Mouse (Mus musculus): Measurements from ENCODE around the gene Wfdc18. TPM values are rescaled to one million over a fixed set of nuclear protein-coding genes. Genes with fewer than 3 reads are reported as not detected.

Gene Wfdc18
- total RNA-seq (2021): not detected
- long read RNA-seq, experiment 1: 0 reads
- long read RNA-seq, experiment 2: 0 reads

- DNase-seq: no peak
Measured at GRCm38 (mm10) chr11:83708715-83709114, at the start of gene Wfdc18. Wfdc18 (plus strand) TSS chr11:83709015.

DNA sequence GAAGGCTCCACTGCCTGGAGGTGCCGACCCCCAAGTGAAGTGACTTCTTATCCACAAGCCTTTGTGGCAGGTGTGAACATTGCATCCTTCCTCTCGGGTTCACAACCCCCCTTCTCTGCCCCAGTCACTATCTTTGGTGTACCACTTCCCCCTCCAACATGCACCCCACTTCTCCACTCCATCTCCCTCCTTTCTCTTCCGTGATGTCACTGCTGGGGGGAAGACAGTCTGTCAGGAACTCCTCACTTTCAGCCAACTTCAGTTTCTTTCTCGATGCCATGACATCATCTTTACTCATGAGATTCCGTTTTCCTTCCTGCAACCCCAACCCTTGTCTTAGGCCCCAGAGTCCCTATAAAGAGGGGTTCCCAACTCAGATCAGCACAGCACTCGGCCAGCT, 46.6 kb upstream of the Wfdc18 start, which contains the start of gene Ccl4:
Gene Ccl4, plus strand, starts transcription at position 381 of the 400 bp plus-strand sequence.
- no peak for DNase-seq

DNA sequence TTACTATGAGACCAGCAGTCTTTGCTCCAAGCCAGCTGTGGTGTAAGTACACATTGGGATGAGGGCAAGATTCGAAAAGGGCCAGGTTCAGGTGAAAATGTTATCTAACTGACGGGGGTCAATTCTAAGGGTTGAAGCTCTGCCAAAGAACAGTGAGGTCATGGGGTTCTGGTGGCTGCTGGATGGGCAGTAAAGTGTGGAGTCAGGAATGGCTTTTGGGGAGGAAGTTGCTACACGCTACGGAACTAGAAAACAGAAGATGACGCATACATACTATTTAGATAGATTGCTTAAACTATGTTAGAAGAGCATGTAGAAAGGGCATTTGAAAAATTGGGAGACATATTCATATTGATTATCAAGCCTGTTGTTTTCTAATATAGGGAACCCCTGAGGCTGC, 45.3 kb upstream of the Wfdc18 start:
- DNase-seq: no peak

GRCm38 (mm10) chr11:83671743-83672142, 37.1 kb upstream of the Wfdc18 start:
- DNase-seq: peak in 1 of 2 experiments; percentile 8

- no peak for DNase-seq
Measured at GRCm38 (mm10) chr11:83675665-83676064, 33.1 kb upstream of the Wfdc18 start.

DNA sequence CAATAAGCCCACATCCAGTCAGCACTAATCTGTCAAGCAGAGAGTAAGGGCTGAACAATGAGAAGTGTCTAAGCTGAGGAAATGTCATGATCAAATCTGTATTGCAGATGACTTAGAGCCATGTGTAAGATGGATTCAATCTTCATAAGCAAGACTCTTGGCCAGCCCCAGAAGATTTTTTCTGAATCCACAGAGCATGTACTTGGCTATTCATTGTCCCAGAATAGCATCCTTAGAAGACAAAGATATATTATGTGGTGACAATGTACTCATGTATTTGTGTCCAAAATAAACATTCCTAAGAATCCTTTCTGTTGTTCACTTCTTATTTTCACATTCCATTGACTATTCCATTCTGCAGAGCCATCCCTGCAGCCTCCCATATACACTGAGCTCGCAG, 18.9 kb upstream of the Wfdc18 start:
- no peak for DNase-seq

- DNase-seq: no peak
Measured at GRCm38 (mm10) chr11:83692008-83692407, 16.8 kb upstream of the Wfdc18 start.

DNA sequence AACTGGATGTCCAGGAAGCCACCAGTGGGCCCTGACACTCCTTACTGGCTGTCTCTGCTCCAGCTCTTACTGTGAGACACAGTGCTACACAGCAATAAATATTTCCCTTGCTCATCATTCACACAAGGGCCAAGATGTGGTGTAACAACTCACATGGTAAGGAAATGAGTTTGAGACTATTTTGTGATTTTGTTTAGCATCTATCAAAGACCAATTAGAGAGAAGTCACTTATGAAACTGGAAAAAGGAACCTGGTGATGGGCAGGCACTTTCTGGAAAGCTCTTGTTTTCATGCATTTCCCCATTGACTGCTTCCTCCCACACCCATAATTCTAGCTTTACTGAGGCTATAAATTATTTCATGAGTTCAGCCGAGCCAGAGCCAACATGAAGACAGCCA, 5.1 kb upstream of the Wfdc18 start, which contains the start of gene Wfdc17:
Gene Wfdc17, plus strand, starts transcription at position 287 of the 400 bp plus-strand sequence.
- no peak for DNase-seq

DNA sequence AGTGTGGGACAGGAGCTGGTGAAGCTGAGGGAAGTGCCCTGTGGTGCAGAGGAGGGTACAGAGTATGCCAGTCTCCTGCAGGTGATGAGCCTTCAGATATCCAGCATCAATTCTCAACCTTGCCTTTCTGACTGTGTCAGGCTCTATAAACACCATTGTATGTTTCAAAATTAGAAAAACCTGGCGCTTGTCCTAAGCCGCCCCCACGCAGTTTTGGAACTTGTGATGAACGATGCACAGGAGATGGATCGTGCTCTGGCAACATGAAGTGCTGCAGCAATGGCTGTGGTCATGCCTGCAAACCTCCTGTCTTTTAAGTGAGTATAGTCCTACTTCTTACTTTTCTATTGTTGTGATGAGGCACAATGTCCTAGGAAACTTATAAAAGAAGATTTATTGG, 868 bp downstream of the Wfdc18 start:
- no peak for DNase-seq

DNA sequence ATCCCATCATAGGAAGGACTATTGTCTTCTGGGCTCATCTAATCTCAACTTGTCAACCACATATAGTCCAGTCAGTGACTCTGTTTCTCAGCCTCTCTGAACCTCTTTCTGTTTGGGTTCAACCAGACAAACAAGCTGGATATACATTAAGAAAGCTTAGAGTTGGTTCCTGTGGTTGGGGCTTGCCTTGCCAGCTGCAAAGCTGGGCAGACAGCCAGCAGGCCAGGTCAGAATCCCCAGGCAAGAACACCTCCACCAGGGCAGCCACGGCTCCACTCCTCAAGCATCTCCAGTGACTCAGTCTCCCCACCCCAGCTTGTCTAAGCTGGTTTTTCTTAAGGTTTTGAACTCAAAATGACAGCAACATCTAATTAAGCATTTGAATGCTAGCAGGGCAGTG, 3.9 kb downstream of the Wfdc18 start:
- DNase-seq: no peak

DNA sequence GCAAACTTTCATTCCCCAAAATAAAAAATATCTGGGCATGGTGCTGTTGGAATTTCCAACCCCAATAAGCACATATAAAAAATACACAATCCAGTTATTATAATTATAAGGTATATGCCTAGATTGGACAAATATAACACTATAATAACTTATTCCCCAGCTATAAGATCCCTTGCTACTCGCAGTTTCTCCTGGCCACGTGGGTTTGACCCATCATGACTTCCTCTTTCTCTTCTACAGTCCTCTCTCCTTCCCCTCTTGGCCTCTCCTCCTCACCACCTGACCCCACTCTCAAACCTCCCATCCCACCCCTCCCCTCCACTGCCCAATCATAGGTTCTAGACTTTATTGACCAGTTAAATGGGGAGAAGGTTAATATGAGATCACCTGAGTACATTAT, 5.1 kb downstream of the Wfdc18 start:
- DNase-seq: no peak

GRCm38 (mm10) chr11:83717042-83717665, 8.3 kb downstream of the Wfdc18 start:
- DNase-seq: peak; percentile 45 to 58

- no peak for DNase-seq
Measured at GRCm38 (mm10) chr11:83720766-83721165, 12.0 kb downstream of the Wfdc18 start.

DNA sequence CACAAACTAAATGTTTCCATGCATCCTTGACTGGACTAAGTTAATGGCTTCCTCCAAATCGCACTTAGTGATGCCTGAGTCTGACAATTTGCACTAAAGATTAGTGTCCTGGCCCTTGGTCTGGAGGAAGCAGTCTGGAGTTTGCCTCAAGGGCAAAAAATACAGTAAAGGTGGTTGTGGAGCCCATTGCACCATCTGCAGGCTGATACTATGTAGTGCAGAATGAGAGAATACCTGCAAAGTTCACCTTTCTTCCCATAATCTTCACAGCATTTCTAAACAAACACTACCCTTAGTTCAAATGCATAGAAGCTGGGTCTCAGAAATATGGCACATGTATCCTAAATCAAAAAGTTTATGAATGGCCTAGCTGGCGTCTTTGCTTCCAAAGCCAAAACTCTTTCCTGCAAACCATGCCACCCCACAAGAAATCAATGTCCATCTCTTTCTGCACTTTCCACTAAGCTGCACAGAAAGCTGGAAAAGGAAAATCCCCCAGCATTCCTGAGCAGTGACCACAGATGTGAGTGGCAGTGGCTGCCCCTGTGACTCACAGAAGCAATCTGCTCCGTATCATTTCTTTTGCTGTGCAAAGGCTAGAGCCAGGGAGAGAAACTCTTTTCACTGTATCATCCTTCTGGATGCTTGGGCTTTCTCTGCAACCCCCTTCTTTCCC, 20.1 kb downstream of the Wfdc18 start:
- DNase-seq: peak in 1 of 2 experiments; percentile 28

DNA sequence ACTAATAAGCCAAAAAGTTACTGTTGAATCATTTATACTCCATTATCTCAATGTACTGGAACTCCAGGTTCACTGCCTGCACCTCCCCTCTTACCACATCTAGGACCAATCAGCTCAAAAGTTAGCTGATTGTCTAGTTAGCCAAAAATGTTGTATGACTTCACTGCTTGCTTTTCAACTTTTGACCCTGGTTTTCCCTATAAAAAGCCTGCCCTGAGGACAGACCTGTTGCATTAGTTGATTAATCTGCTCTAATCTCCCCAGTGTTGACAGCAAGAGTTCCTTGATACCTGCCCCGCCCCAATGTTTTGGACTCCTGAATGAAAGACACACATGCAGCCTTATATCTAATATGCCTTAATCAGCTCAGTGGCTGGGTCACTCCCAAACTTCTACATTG, 22.3 kb downstream of the Wfdc18 start:
- DNase-seq: no peak

GRCm38 (mm10) chr11:83733071-83733640, 24.3 kb downstream of the Wfdc18 start:
- no peak for DNase-seq

GRCm38 (mm10) chr11:83734215-83734614, 25.4 kb downstream of the Wfdc18 start:
- DNase-seq: no peak

- no peak for DNase-seq
Measured at GRCm38 (mm10) chr11:83735881-83736280, 27.1 kb downstream of the Wfdc18 start.

GRCm38 (mm10) chr11:83737109-83737558, 28.3 kb downstream of the Wfdc18 start:
- DNase-seq: no peak

GRCm38 (mm10) chr11:83739241-83739640, 30.4 kb downstream of the Wfdc18 start:
- peak; percentile 70 to 77 for DNase-seq

DNA sequence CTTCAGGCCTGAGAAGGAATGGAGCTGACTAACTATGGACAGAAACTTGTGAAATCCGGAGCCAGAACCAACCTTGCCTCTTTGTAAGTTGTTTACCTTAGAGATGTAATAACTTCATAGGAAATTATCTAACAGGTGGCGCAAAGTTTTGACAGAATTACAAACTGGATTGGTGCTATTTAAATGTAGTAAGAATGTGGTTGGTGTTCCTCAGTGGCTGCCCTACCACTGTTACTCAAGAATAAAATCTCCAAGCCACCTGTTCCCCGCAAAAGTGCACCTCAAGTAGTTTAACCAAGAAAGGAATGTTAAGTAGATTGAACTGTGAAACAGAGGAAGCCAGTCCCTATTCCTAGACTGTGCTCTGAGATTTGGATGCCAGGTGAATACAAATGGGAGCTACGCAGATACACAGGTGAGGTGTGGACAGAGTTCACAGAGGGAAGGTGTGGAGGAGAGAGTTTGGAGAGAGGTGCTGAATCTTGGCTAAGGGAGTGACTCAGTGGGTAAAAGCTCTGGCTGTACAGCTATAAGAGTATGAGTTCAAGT, 31.7 kb downstream of the Wfdc18 start:
- no peak for DNase-seq

DNA sequence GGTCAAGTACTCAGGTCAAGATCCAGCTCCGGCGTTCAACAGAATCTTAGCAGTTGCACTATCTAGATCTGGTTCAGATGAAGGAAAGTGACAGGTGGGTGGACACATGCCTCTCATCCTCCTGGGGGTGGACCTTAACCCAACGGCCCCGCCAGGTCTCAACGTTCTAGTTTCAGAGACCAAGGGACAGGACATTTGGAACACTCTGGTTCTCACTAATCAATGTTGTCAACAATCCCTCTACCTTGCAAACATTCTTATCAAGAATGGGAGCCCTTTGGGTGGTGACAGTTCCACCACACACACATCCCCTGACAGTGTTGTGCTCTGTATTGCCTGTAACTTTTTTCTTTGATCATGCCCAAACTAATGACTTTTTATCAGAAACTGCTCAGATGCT, 33.0 kb downstream of the Wfdc18 start:
- no peak for DNase-seq
